Mouse (Mus musculus) liver, embryonic 15.5 days (tissue): ENCODE measurements around the gene Gucd1. TPM values are rescaled to one million over a fixed set of nuclear protein-coding genes. Genes with fewer than 3 reads are reported as not detected.
"Not testable (repeated sequence)": the region's sequence is repeated elsewhere in the genome, so short reads cannot be mapped to it uniquely, and the experiment has no call there.

Source experiments
- ATAC-seq: fragments of 200-750 bp; cut with Nextera tagmentation; 2 replicates; pipeline ENCODE4 v1.8.0; 2017; ENCODE audit warnings: moderate number of reproducible peaks, mild to moderate bottlenecking, moderate library complexity; ENCODE audit not compliant: insufficient read depth
- H3K27ac ChIP-seq: fragments of 300-500 bp; sonication (generic); replicated peaks from 2 replicates; pipeline ENCODE4 v1.5.1; 2015; ENCODE audit warnings: mild to moderate bottlenecking, inconsistent platforms
- H3K27me3 ChIP-seq: fragments of 300-500 bp; sonication (generic); 2 replicates; pipeline ENCODE4 v1.6.1; 2015; ENCODE audit warnings: mild to moderate bottlenecking, inconsistent platforms
- H3K36me3 ChIP-seq: fragments of 300-500 bp; sonication (generic); replicated peaks from 2 replicates; pipeline ENCODE4 v1.6.1; 2015; ENCODE audit warnings: moderate library complexity, mild to moderate bottlenecking, inconsistent platforms
- H3K4me1 ChIP-seq: fragments of 300-500 bp; sonication (generic); replicated peaks from 2 replicates; pipeline ENCODE4 v1.6.1; 2015; ENCODE audit warnings: inconsistent platforms
- H3K4me2 ChIP-seq: fragments of 300-500 bp; sonication (generic); 2 replicates; pipeline ENCODE4 v1.6.1; 2015; ENCODE audit warnings: moderate library complexity, mild to moderate bottlenecking, inconsistent platforms
- H3K4me3 ChIP-seq: fragments of 300-500 bp; sonication (generic); replicated peaks from 2 replicates; pipeline ENCODE4 v1.5.1; 2015; ENCODE audit warnings: mild to moderate bottlenecking, inconsistent platforms
- H3K9ac ChIP-seq: fragments of 300-500 bp; sonication (generic); 2 replicates; pipeline ENCODE4 v1.6.1; 2015; ENCODE audit warnings: moderate library complexity, mild to moderate bottlenecking, inconsistent platforms
- H3K9me3 ChIP-seq: fragments of 300-500 bp; sonication (generic); replicated peaks from 2 replicates; pipeline ENCODE4 v1.6.1; 2016; ENCODE audit warnings: inconsistent platforms
- WGBS: fragments of 180-500 bp; shearing (Covaris S2); methylation state at CpG from one replicate; pipeline ENCODE4 v1.1.7; 2015; ENCODE audit warnings: mixed read lengths; ENCODE audit not compliant: insufficient replicate concordance; 5-methylcytosine and 5-hydroxymethylcytosine counted together
- polyA plus RNA-seq: library from polyadenylated mRNA; unstranded; fragments of >200 nt; fragmentation: Nextera tagmentation; extraction: Ambion mirVana; gene quantifications from 2 replicates; pipeline ENCODE4 v1.2.1, GENCODE M21; 2015

Gene Gucd1
- polyA plus RNA-seq, 1 experiment from 2014 or later: 62.1 TPM

- no peaks in the 10 kb centered on the region for H3K4me1 ChIP-seq
- no peaks in the 10 kb centered on the region for H3K9me3 ChIP-seq
- no peak overlapping the region for H3K4me3 ChIP-seq
- H3K4me2 ChIP-seq: 0 out of 2 replicates have a peak overlapping the region, but pooled peaks have one; percentile 29
- H3K27ac ChIP-seq: no peak overlapping the region
- ATAC-seq: no peak
- H3K9ac ChIP-seq: no peak overlapping the region
- no peaks in the 10 kb centered on the region for H3K36me3 ChIP-seq
- WGBS: 39% methylated on average over 6 of the region's 6 CpGs
- no peaks in the 10 kb centered on the region for H3K27me3 ChIP-seq
Observed at GRCm38 (mm10) chr10:75365231-75365633, 152.5 kb downstream of the Gucd1 start.

GRCm38 (mm10) chr10:75364796-75365195, 153.0 kb downstream of the Gucd1 start:
- no peak overlapping the region for H3K9ac ChIP-seq
- H3K36me3 ChIP-seq: no peaks in the 10 kb centered on the region
- no peak overlapping the region for H3K27ac ChIP-seq
- no peak overlapping the region for H3K4me2 ChIP-seq
- H3K27me3 ChIP-seq: no peaks in the 10 kb centered on the region
- no peak overlapping the region for H3K4me3 ChIP-seq
- no peak for ATAC-seq
- no peaks in the 10 kb centered on the region for H3K9me3 ChIP-seq
- WGBS: 60% methylated on average over 9 of the region's 9 CpGs
- no peaks in the 10 kb centered on the region for H3K4me1 ChIP-seq

DNA sequence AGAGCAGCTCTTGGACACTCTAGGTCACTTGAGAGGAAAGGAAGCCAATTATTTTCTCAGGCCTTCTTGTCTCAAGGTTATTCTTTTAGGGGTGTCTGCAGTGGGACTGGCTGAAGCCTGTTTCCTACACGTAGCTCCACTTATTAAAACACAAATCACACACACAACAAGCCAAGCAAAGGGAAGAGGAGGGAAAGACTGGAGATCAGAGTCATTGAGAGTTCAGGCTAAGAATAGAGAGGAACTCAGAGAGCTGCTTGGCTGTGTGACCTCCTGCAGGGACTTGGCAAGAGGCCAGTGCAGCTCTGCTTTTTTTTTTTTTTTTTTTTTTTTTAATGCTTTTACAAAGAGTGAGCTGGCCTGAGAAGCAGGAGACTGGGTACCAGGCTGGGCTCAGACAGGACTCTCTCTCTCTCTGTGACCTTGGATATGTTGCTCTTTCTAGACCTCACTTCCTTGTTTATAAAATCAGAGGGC, 153.5 kb downstream of the Gucd1 start:
- not testable (repeated sequence) for H3K9me3 ChIP-seq, H3K9ac ChIP-seq, H3K4me2 ChIP-seq, H3K4me1 ChIP-seq, H3K27me3 ChIP-seq, H3K4me3 ChIP-seq, H3K36me3 ChIP-seq, H3K27ac ChIP-seq
- ATAC-seq: peak; percentile 42
- 16% methylated on average over 1 of the region's 1 CpGs for WGBS

- no peak overlapping the region for H3K9ac ChIP-seq
- no peak overlapping the region for H3K4me3 ChIP-seq
- H3K36me3 ChIP-seq: no peaks in the 10 kb centered on the region
- H3K27ac ChIP-seq: no peak overlapping the region
- 37% methylated on average over 4 of the region's 4 CpGs for whole genome bisulfite sequencing
- no peak overlapping the region for H3K4me2 ChIP-seq
- ATAC-seq: no peak
- H3K4me1 ChIP-seq: peaks cover 3% of the 10 kb centered on the region; the same call in 1 of the 2 replicates
- H3K9me3 ChIP-seq: no peaks in the 10 kb centered on the region
- no peaks in the 10 kb centered on the region for H3K27me3 ChIP-seq
Observed at GRCm38 (mm10) chr10:75355341-75355740, 162.4 kb downstream of the Gucd1 start.

GRCm38 (mm10) chr10:75353838-75354241, 163.9 kb downstream of the Gucd1 start:
- 27% methylated on average over 9 of the region's 9 CpGs for WGBS
- H3K9me3 ChIP-seq, H3K27me3 ChIP-seq, H3K36me3 ChIP-seq, H3K27ac ChIP-seq, H3K4me1 ChIP-seq, H3K9ac ChIP-seq, H3K4me2 ChIP-seq, H3K4me3 ChIP-seq: not testable (repeated sequence)
- peak; percentile 52; the same call in 1 of the 2 replicates for ATAC-seq

GRCm38 (mm10) chr10:75352541-75352940, 165.2 kb downstream of the Gucd1 start:
- no peak for ATAC-seq
- Histone ChIP-seq H3K9ac (no peak overlapping the region), H3K4me2 (no peak overlapping the region), H3K9me3 (no peaks in the 10 kb centered on the region), H3K27me3 (no peaks in the 10 kb centered on the region), H3K36me3 (no peaks in the 10 kb centered on the region), H3K4me1 (peaks cover 3% of the 10 kb centered on the region; the same call in 1 of the 2 replicates), H3K27ac (no peak overlapping the region), H3K4me3 (no peak overlapping the region)
- 84% methylated on average over 12 of the region's 12 CpGs for WGBS

DNA sequence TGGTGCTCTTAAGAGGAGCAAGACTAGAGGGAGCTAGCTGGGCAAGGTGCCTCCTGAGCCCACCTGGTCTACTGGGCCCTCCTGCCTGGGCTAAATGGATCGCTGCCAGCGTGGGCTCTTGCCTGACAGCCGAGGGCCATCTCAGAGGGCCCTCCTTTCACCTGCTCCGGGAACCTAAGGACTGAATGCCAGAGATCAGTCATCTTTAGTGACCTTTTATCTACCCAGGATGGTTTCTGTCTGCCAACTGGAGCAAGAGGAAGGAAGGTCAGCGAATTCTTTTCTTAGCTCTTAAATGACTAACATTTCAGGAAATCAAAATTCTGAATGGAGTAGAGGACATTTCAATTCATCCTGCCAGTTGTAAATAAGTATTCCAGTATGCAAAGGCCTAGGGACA, 167.2 kb downstream of the Gucd1 start:
- H3K36me3 ChIP-seq: no peaks in the 10 kb centered on the region
- no peak overlapping the region for H3K4me3 ChIP-seq
- H3K9me3 ChIP-seq: no peaks in the 10 kb centered on the region
- no peak for ATAC-seq
- no peak overlapping the region for H3K27ac ChIP-seq
- no peaks in the 10 kb centered on the region for H3K27me3 ChIP-seq
- no peak overlapping the region for H3K4me2 ChIP-seq
- 62% methylated on average over 5 of the region's 5 CpGs for WGBS
- no peak overlapping the region for H3K9ac ChIP-seq
- peaks cover 3% of the 10 kb centered on the region; the same call in 1 of the 2 replicates for H3K4me1 ChIP-seq

GRCm38 (mm10) chr10:75345265-75345664, 172.5 kb downstream of the Gucd1 start:
- Histone ChIP-seq H3K4me2 (no peak overlapping the region), H3K27ac (no peak overlapping the region), H3K36me3 (no peaks in the 10 kb centered on the region), H3K9me3 (no peaks in the 10 kb centered on the region), H3K4me1 (no peaks in the 10 kb centered on the region), H3K9ac (no peak overlapping the region), H3K4me3 (no peak overlapping the region), H3K27me3 (no peaks in the 10 kb centered on the region)
- 56% methylated on average over 2 of the region's 2 CpGs for WGBS
- ATAC-seq: no peak

GRCm38 (mm10) chr10:75344563-75344962, 173.2 kb downstream of the Gucd1 start:
- H3K36me3 ChIP-seq, ATAC-seq: not testable (repeated sequence)
- WGBS: 50% methylated on average over 1 of the region's 1 CpGs

GRCm38 (mm10) chr10:75341936-75342335, 175.8 kb downstream of the Gucd1 start:
- Histone ChIP-seq H3K4me2 (no peak overlapping the region), H3K27me3 (no peaks in the 10 kb centered on the region), H3K27ac (no peak overlapping the region), H3K9me3 (no peaks in the 10 kb centered on the region), H3K9ac (no peak overlapping the region), H3K4me1 (no peaks in the 10 kb centered on the region), H3K36me3 (no peaks in the 10 kb centered on the region), H3K4me3 (no peak overlapping the region)
- no peak for ATAC-seq
- WGBS: 30% methylated on average over 8 of the region's 8 CpGs

More at GRCm38 (mm10) chr10:75344563-75344962, 173.2 kb downstream of the Gucd1 start:
- not testable (repeated sequence) for H3K4me3 ChIP-seq, H3K9me3 ChIP-seq, H3K9ac ChIP-seq, H3K4me2 ChIP-seq, H3K27me3 ChIP-seq, H3K27ac ChIP-seq, H3K4me1 ChIP-seq

- Histone ChIP-seq H3K9me3 (no peaks in the 10 kb centered on the region), H3K4me2 (no peak overlapping the region), H3K36me3 (no peaks in the 10 kb centered on the region), H3K4me3 (no peak overlapping the region), H3K27me3 (no peaks in the 10 kb centered on the region), H3K4me1 (peaks cover 3% of the 10 kb centered on the region; the same call in 1 of the 2 replicates), H3K27ac (no peak overlapping the region), H3K9ac (no peak overlapping the region)
- no peak for ATAC-seq
- 64% methylated on average over 7 of the region's 7 CpGs for WGBS
Observed at GRCm38 (mm10) chr10:75339377-75339776, 178.4 kb downstream of the Gucd1 start.

GRCm38 (mm10) chr10:75338852-75339251, 178.9 kb downstream of the Gucd1 start:
- no peak for ATAC-seq
- Histone ChIP-seq H3K27ac (no peak overlapping the region), H3K36me3 (no peaks in the 10 kb centered on the region), H3K4me1 (peaks cover 3% of the 10 kb centered on the region; the same call in 1 of the 2 replicates), H3K27me3 (no peaks in the 10 kb centered on the region), H3K9ac (no peak overlapping the region), H3K4me2 (no peak overlapping the region), H3K9me3 (no peaks in the 10 kb centered on the region), H3K4me3 (no peak overlapping the region)
- 16% methylated on average over 5 of the region's 5 CpGs for WGBS
